Mouse (Mus musculus) stomach, embryonic 16.5 days (tissue): ENCODE measurements around the gene Gm49321. TPM values are rescaled to one million over a fixed set of nuclear protein-coding genes. Genes with fewer than 3 reads are reported as not detected.
A peak's percentile ranks its signal among the peaks of the same experiment; 100 is the strongest.

Experiments used
- ATAC-seq: fragments of 200-750 bp; cut with Nextera tagmentation; 2 replicates; pipeline ENCODE4 v1.8.0; 2017; ENCODE audit warnings: moderate number of reproducible peaks, moderate TSS enrichment; ENCODE audit not compliant: insufficient read depth, low FRiP score
- H3K27ac ChIP-seq: fragments of 300-500 bp; sonication (generic); 2 replicates; pipeline ENCODE4 v1.5.1; 2014; ENCODE audit warnings: low read length
- H3K27me3 ChIP-seq: fragments of 300-500 bp; sonication (generic); 2 replicates; pipeline ENCODE4 v1.6.1; 2014; ENCODE audit warnings: low read length, control low read depth, mixed read lengths; ENCODE audit not compliant: control insufficient read depth, insufficient read depth
- H3K36me3 ChIP-seq: fragments of 300-500 bp; sonication (generic); 2 replicates; pipeline ENCODE4 v1.6.1; 2014; ENCODE audit warnings: low read length; ENCODE audit not compliant: control insufficient read depth, insufficient read depth
- H3K4me1 ChIP-seq: fragments of 300-500 bp; sonication (generic); 2 replicates; pipeline ENCODE4 v1.6.1; 2014; ENCODE audit warnings: low read length, control low read depth, mixed read lengths; ENCODE audit not compliant: control insufficient read depth, insufficient read depth
- H3K4me2 ChIP-seq: fragments of 300-500 bp; sonication (generic); 2 replicates; pipeline ENCODE4 v1.6.1; 2014; ENCODE audit warnings: low read depth, low read length, mixed read lengths
- H3K4me3 ChIP-seq: fragments of 300-500 bp; sonication (generic); replicated peaks from 2 replicates; pipeline ENCODE4 v1.5.1; 2014; ENCODE audit warnings: mild to moderate bottlenecking, low read length
- H3K9ac ChIP-seq: fragments of 300-500 bp; sonication (generic); 2 replicates; pipeline ENCODE4 v1.6.1; 2014; ENCODE audit warnings: low read length
- H3K9me3 ChIP-seq: fragments of 300-500 bp; sonication (generic); replicated peaks from 2 replicates; pipeline ENCODE4 v1.6.1; 2016; ENCODE audit warnings: low read length, control low read depth; ENCODE audit not compliant: control insufficient read depth
- WGBS: fragments of 180-500 bp; shearing (Covaris S2); extraction: QIAGEN DNeasy Blood & Tissue Kit; methylation state at CpG from one replicate; pipeline ENCODE4 v1.1.7; 2014; 5-methylcytosine and 5-hydroxymethylcytosine counted together
- polyA plus RNA-seq: library from polyadenylated mRNA; unstranded; fragments of >200 nt; fragmentation: Nextera tagmentation; extraction: Ambion mirVana; gene quantifications from 2 replicates; pipeline ENCODE4 v1.2.1, GENCODE M21; 2015

Gm49321 gene
- polyA plus RNA-seq, 1 experiment from 2014 or later, result 12.3 TPM

DNA sequence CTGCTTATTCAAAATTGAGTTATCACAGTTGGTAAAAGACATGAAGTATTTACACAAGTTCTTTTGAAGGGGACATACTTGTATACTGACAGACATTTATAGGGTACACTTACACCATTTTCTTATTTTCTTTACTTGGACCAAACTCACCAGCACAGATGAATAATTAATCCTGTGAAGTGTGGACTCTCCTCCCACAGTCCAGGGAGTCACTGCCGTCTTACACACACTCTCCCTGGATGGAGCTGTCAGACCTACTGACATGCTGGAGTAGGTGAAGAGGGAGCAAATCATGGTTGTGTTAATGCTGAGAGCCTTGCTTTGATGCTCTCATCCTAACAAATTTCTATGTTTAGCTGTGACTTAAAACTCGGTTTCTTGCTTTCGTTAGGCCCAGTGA is 7.2 kb upstream of the Gm49321 start:
- Histone ChIP-seq H3K4me1 (no peaks in the 10 kb centered on the region), H3K36me3 (peaks cover 10% of the 10 kb centered on the region; the same call in 1 of the 2 replicates), H3K27me3 (no peaks in the 10 kb centered on the region), H3K4me3 (no peak overlapping the region), H3K4me2 (no peak overlapping the region), H3K9ac (no peak overlapping the region), H3K27ac (no peak overlapping the region), H3K9me3 (no peaks in the 10 kb centered on the region)
- 85% methylated on average over 3 of the region's 3 CpGs for WGBS
- no peak for ATAC-seq

- no peaks in the 10 kb centered on the region for H3K9me3 ChIP-seq
- H3K27me3 ChIP-seq, result no peaks in the 10 kb centered on the region
- no peak overlapping the region for H3K4me2 ChIP-seq
- WGBS, result 58% methylated on average over 5 of the region's 5 CpGs
- H3K9ac ChIP-seq, result no peak overlapping the region
- no peaks in the 10 kb centered on the region for H3K4me1 ChIP-seq
- H3K4me3 ChIP-seq, result no peak overlapping the region
- ATAC-seq, result no peak
- peaks cover 10% of the 10 kb centered on the region; the same call in 1 of the 2 replicates for H3K36me3 ChIP-seq
- no peak overlapping the region for H3K27ac ChIP-seq
Measured at GRCm38 (mm10) chr12:73931274-73931673, 6.2 kb upstream of the Gm49321 start.

DNA sequence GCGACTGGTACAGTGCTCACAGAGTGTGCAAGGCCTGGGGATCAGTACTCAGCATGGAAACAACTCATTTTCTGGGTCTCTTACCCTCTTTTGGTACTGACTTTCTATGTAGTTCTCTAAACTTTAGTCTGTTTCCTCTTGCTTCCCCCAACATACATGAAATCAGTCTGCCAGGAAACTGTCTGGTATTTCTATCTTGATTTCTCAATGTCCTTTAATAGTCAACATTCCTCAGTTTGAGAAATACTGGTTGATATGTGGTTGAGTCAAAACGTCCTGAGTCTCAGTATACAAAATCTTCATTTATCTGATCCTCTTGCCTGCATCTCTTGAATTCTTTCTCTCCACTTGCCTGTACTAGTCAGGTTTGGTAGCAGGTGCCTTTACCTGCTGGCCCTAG is 2.9 kb upstream of the Gm49321 start:
- Histone ChIP-seq H3K36me3 (peaks cover 22% of the 10 kb centered on the region; the same call in 1 of the 2 replicates), H3K9ac (no peak overlapping the region), H3K27me3 (no peaks in the 10 kb centered on the region), H3K9me3 (no peaks in the 10 kb centered on the region), H3K4me1 (no peaks in the 10 kb centered on the region), H3K27ac (no peak overlapping the region), H3K4me3 (no peak overlapping the region), H3K4me2 (no peak overlapping the region)
- WGBS, result 76% methylated on average over 2 of the region's 2 CpGs
- no peak for ATAC-seq

GRCm38 (mm10) chr12:73939542-73939941 is 2.1 kb downstream of the Gm49321 start:
- no peak overlapping the region for H3K27ac ChIP-seq
- no peaks in the 10 kb centered on the region for H3K9me3 ChIP-seq
- no peaks in the 10 kb centered on the region for H3K27me3 ChIP-seq
- peaks cover 25% of the 10 kb centered on the region; the same call in 1 of the 2 replicates for H3K36me3 ChIP-seq
- H3K4me1 ChIP-seq, result no peaks in the 10 kb centered on the region
- no peak overlapping the region for H3K4me2 ChIP-seq
- no peak overlapping the region for H3K9ac ChIP-seq
- ATAC-seq, result no peak
- WGBS, result 85% methylated on average over 6 of the region's 6 CpGs
- no peak overlapping the region for H3K4me3 ChIP-seq

DNA sequence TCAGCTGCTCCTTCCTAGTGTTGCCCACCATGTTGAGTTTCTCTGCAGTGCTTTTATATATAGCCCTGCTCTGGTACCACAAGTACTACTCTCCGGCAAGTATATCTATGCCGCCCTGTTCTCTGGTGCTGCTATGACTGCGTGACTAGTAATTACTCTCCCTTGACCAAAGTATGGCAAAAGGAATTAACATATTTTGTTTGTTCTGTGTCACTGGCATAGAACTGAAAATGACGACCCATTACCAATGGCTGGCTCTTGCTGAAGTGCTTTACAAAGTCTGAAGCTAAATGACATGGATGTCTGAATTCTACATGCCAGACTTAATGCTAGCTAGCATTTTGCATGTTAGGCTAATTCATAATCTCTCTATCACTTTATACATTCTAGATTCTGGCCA is 11.0 kb downstream of the Gm49321 start:
- Histone ChIP-seq H3K4me3 (no peak overlapping the region), H3K9me3 (no peaks in the 10 kb centered on the region), H3K4me1 (no peaks in the 10 kb centered on the region), H3K9ac (no peak overlapping the region), H3K36me3 (0 out of 2 replicates have a peak, but pooled peaks cover 5% of the 10 kb centered on the region), H3K27ac (no peak overlapping the region), H3K27me3 (no peaks in the 10 kb centered on the region), H3K4me2 (0 out of 2 replicates have a peak overlapping the region, but pooled peaks have one; percentile 5)
- ATAC-seq, result no peak; the same call in 1 of the 2 replicates
- WGBS, result 89% methylated on average over 4 of the region's 4 CpGs

DNA sequence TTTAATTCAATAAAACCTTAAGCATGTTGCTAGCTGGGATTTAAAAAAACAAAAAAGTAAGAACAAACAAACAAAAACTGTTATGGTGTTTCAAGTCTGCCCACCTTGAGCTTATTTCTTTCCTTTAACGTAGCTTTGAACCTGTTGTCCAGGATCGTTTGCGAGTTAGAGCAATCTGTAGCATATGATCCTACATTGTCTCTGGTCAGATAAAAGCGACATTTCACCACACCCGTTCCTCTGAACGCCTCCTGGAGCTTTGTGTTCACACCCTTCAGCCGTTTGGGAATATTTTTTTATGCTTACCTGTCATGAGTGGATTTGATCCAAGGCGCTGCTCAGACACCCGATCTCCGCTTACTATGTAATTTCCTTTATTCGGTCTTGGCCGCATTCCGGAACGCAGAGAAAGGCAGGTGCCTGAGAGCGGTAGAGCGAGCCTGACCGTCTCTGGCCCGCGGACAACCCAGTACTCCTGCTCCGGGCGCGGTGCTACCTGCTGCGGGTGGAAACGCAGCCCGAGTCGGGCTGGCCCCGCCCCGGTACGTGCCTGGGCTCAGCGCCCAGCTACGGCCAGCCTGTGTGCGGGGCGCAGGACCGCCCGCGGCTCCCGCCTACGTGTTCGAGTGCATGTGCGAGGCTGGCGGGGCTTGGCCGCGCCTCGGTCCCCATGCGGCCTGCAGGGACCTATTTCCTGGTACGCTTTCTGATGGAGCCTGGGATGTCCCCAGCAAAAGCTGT is 12.0 kb downstream of the Gm49321 start:
- Histone ChIP-seq H3K27me3 (no peaks in the 10 kb centered on the region), H3K27ac (peak overlapping the region; percentile 60; the same call in 1 of the 2 replicates), H3K9me3 (no peaks in the 10 kb centered on the region), H3K4me1 (no peaks in the 10 kb centered on the region), H3K4me2 (peak overlapping the region; percentile 74), H3K36me3 (0 out of 2 replicates have a peak, but pooled peaks cover 5% of the 10 kb centered on the region), H3K9ac (peak overlapping the region; percentile 69), H3K4me3 (peak overlapping the region; percentile 47)
- peak; percentile 86 for ATAC-seq
- 8% methylated on average over 46 of the region's 46 CpGs for WGBS

GRCm38 (mm10) chr12:73952879-73953278 is 15.4 kb downstream of the Gm49321 start:
- peak; percentile 42; the same call in 1 of the 2 replicates for ATAC-seq
- peak overlapping the region; percentile 41 for H3K4me3 ChIP-seq
- WGBS, result 7% methylated on average over 15 of the region's 15 CpGs
- no peak overlapping the region for H3K27ac ChIP-seq
- peak overlapping the region; percentile 49 for H3K9ac ChIP-seq
- no peaks in the 10 kb centered on the region for H3K36me3 ChIP-seq
- no peaks in the 10 kb centered on the region for H3K27me3 ChIP-seq
- peak overlapping the region; percentile 61 for H3K4me2 ChIP-seq
- H3K4me1 ChIP-seq, result no peaks in the 10 kb centered on the region
- no peaks in the 10 kb centered on the region for H3K9me3 ChIP-seq

- H3K27me3 ChIP-seq, result no peaks in the 10 kb centered on the region
- H3K36me3 ChIP-seq, result no peaks in the 10 kb centered on the region
- H3K27ac ChIP-seq, result no peak overlapping the region
- peak overlapping the region; percentile 61 for H3K4me2 ChIP-seq
- no peak for ATAC-seq
- no peaks in the 10 kb centered on the region for H3K9me3 ChIP-seq
- H3K9ac ChIP-seq, result peak overlapping the region; percentile 49
- H3K4me3 ChIP-seq, result peak overlapping the region; percentile 41
- H3K4me1 ChIP-seq, result no peaks in the 10 kb centered on the region
- WGBS, result 36% methylated on average over 14 of the region's 14 CpGs
Measured at GRCm38 (mm10) chr12:73953420-73954186, 16.1 kb downstream of the Gm49321 start.

GRCm38 (mm10) chr12:73954785-73955184 is 17.3 kb downstream of the Gm49321 start:
- Histone ChIP-seq H3K27me3 (no peaks in the 10 kb centered on the region), H3K4me1 (no peaks in the 10 kb centered on the region), H3K9ac (no peak overlapping the region), H3K36me3 (no peaks in the 10 kb centered on the region), H3K9me3 (no peaks in the 10 kb centered on the region), H3K27ac (no peak overlapping the region), H3K4me3 (no peak overlapping the region), H3K4me2 (no peak overlapping the region)
- ATAC-seq, result no peak
- WGBS, result 49% methylated on average over 5 of the region's 5 CpGs
